Mouse (Mus musculus) spleen, adult 12 weeks (tissue): ENCODE results near the gene Plcb2.

ENCODE experiments used
- DNase-seq: peaks from one replicate; pipeline ENCODE4 v3.0.0; 2022; ENCODE audit warnings: low spot score

Gene Plcb2

DNA sequence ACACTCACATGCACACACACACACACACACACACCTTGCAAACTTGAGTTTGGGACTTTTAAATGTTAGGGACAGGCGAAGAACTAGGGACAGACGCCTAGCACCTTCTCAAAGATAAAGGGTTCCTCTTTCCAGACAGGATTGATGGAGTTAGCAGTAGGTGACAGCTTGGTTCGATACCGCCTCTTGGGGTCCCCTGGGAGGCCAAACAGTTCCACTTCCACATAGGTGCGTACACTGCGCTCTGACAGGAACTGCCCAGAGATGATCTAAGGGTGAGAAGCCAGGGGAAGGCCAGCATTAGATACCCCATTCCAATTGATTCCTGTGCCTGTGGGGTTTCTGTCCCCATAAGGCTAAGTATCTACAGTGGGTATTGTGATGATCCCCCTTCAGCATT, 14.6 kb downstream of the Plcb2 start:
- DNase-seq, result no peak

- DNase-seq, result no peak
These were observed 17.2 kb downstream of the Plcb2 start for GRCm38 (mm10) chr2:118711038-118711494.

GRCm38 (mm10) chr2:118709655-118710221, 18.5 kb downstream of the Plcb2 start:
- DNase-seq, result no peak

- no peak for DNase-seq
These were observed 19.8 kb downstream of the Plcb2 start for GRCm38 (mm10) chr2:118708472-118708871.

GRCm38 (mm10) chr2:118706436-118706835, 21.8 kb downstream of the Plcb2 start:
- no peak for DNase-seq

DNA sequence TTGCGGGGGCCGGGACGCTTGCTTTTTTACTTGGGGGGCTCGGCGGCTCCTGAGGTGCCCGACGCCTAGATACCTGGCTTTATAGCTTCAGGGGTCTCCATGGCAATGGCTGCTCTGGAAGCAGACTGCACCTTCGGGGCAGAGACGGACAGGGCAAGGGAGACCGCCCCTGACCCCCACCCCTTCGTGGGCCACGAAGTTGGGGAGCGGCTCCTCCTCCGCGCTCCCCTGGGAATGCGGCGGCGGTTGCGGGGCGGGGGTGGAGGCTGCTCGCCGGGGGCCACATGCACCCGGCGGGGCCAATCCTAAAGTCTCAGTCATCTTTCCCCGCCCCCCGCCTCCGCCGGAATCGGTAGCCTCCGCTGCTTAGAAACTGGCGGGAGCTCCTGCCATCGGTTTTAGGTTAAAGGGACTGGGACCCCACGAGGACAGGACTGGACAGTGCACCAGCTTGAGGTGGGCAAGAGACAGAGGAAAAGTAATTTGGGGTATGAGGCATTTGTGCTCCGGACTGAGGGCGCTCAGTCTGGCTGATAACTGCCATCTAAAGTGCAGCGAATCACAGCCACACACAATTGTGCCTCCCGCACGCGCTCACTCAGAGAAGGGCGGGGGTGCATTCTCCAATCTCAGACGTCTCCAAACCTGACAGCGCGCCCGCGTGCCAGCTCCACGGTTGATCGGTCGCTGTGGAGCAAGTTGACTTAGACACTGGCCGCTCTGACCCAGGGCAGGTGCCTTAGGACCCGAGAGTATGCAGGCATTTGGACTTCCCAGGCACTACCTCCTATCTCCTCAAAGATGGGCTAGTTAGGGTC, 24.1 kb downstream of the Plcb2 start, which contains the start of gene Ankrd63:
Gene Ankrd63, minus strand, starts transcription at position 51 of the 818 bp plus-strand sequence.
- DNase-seq, result no peak

DNA sequence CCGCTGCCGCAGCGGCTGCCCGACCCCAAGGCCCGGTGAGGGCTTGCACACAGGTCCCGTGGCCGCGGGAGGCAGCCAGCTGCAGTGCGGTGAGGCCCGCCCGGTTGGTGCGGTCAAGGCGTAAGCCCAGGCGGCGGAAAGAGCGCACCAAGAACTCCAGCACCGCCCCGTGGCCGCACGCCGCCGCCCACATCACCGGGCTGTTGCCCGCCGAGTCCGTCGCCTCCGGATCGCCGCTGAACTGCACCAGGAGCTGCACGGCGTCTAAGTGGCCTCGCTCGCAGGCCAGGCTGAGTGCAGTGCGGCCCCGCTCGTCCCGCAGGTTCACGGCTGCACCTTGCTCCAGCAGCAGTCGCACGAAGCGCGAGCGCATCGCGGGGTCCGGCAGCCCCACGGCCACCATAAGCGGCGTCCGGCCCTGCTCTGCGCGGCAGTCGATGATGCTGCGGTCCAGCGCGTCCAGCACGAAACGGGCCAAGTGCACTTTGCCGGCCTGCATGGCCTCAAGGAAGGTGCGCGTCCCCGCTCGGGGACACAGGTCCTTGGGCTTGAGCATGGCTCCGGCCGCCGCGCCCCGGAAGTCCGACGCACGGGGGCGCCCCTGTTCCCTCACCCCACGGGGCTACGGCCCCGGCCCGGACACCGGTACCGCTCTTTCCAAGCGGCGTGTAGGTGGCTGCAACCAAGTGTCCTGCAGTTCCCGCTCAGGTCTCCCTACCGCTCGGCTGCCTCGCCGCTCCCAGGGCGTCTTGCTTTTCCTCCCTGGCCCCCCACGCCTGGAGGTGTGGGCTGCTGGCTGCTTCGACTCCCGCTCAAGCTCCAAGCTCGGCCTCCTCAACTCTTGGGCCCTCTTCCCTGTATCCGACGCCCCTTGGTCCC, 25.1 kb downstream of the Plcb2 start:
- no peak for DNase-seq

- no peak for DNase-seq
These were observed 26.0 kb downstream of the Plcb2 start for GRCm38 (mm10) chr2:118701971-118702882.

DNA sequence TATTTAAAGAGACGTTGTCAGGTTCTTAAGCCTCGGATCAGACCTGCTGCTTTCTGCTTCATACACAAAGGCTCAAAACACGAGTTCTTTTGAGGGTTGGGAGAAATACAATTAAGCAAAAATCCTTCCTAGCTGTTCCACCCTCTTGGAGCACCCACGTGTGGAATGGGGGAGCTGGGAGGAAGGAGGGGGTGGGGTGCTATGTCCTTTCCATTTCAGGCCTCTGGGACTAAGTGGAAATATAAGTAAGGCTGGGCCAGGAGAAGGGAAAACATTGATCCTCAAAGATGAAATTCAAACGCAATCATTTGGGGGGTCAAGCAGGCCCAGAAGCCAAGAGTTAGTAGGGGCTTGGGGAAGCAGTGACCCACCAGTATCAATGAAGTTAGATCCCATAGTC, 27.1 kb downstream of the Plcb2 start:
- no peak for DNase-seq

- DNase-seq, result peak; percentile 70
These were observed 27.8 kb downstream of the Plcb2 start for GRCm38 (mm10) chr2:118700179-118701062.

GRCm38 (mm10) chr2:118697955-118698354, 30.3 kb downstream of the Plcb2 start:
- DNase-seq, result no peak

DNA sequence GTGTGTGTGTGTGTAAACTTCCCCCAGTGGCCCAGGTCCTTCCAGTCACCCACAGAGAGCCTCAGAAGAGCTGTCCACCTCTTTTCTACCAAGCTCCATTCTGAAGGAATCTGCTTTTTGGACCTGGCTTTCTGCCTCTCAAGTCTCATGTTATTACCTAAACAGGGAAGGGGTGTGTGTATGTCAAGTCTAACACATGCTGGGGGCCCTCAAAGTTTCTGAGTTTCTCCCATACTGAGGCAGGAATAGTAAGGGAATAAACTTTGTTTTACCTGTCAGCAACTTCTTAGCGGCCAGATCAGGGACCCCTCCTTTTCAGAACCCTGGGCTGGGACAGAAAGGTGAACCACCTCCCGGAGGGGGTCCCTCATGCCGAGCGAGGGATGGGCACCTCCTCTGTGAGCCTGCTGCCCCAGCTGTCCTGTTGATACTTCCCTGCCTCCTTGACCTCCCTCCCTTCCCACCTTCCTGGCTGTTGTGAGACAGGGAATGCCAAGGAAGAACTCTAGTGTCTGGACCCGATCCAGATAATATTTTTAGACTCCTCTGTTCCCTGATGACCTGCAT, 30.8 kb downstream of the Plcb2 start:
- DNase-seq, result no peak

DNA sequence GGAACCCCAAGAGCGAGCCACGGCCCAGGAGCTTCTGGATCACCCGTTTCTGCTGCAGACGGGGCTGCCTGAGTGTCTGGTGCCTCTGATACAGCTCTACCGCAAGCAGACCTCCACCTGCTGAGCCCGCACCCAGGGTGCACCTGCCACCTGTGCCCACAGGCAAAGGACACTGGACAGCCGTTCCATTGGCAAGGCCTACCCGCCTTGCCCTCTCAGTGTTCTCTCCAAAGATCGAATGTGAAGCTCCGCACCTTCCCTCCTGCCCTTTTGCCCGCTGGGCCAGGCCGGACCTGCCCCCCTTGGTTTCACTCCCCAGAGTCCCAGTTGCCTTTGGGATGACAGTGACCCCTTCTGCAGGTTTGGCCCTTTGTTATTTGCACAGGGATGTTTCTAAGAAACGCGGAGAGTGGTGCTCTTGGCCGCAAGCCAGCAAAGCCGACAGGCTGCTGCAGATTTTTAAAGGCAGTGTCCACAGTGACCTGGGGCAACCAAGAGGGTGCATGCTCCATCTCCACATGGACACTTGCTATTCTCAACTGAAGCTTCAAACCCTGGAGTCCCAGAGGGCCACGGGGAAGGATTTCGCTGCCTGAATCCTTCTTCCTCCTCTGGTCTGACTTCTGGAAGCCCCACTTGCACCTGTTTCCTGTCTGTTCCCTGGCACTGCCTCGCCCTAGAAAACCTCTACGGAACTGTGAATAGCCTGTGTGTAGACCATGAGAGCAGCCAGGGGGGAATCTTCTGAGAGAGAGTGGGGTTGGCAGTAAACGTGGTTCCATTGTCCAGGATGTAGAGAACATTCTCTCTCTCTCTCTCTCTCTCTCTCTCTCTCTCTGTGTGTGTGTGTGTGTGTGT, 31.6 kb downstream of the Plcb2 start:
- no peak for DNase-seq

GRCm38 (mm10) chr2:118695677-118696232, 32.5 kb downstream of the Plcb2 start:
- peak; percentile 53 for DNase-seq

GRCm38 (mm10) chr2:118693370-118693966, 34.8 kb downstream of the Plcb2 start:
- DNase-seq, result no peak

GRCm38 (mm10) chr2:118689875-118690274, 38.4 kb downstream of the Plcb2 start:
- DNase-seq, result no peak

- no peak for DNase-seq
These were observed 40.4 kb downstream of the Plcb2 start for GRCm38 (mm10) chr2:118687791-118688190.

DNA sequence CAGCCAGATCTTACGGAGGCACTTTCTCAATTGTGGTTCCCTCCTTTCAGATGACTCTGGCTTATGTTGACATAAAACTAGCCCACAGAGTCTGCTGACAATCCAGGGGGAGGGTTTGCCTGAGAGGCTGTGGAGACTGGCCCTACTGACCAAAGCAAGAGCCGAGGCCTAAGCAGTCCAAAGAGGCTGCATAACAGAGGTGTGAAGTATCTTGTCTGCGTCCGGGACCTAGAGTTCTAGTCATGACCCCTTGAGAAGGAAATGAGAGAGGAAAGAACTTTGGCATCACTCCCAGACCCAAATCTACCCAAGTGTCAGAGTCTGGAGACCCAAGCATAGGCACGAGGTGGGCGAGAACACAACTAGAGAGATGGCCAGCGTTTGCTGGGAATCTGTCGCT, 41.5 kb downstream of the Plcb2 start:
- no peak for DNase-seq
